Mouse (Mus musculus) urinary bladder, adult 2 months (tissue): Measurements from ENCODE around the gene Nxph3. TPM values are rescaled to one million over a fixed set of nuclear protein-coding genes. Genes with fewer than 3 reads are reported as not detected.

Experiments
- DNase-seq: peaks from one replicate; pipeline ENCODE4 v3.0.0; 2022; ENCODE audit warnings: low spot score
- polyA plus RNA-seq: library from polyadenylated mRNA; depleted of rRNA; stranded (reverse); fragments of >200 nt; gene quantifications from 2 replicates; pipeline ENCODE4 v1.2.3, GENCODE M21; 2012; rRNA removed

Nxph3 gene
- polyA plus RNA-seq = 2.3 and 3.4 TPM in 2 replicates

- peak; percentile 76 for DNase-seq
Observed at GRCm38 (mm10) chr11:95514298-95514861, at the start of gene Nxph3. Nxph3 (minus strand) TSS chr11:95514570.

GRCm38 (mm10) chr11:95563849-95564248 lies 49.5 kb upstream of the Nxph3 start:
- no peak for DNase-seq

GRCm38 (mm10) chr11:95560773-95561172 lies 46.4 kb upstream of the Nxph3 start:
- DNase-seq = no peak

- no peak for DNase-seq
Observed at GRCm38 (mm10) chr11:95559761-95560160, 45.4 kb upstream of the Nxph3 start.

- DNase-seq = no peak
Observed at GRCm38 (mm10) chr11:95557719-95558118, 43.3 kb upstream of the Nxph3 start.

GRCm38 (mm10) chr11:95557032-95557431 lies 42.7 kb upstream of the Nxph3 start:
- DNase-seq = no peak

GRCm38 (mm10) chr11:95555279-95555678 lies 40.9 kb upstream of the Nxph3 start:
- no peak for DNase-seq

- DNase-seq = no peak
Observed at GRCm38 (mm10) chr11:95550301-95551021, 36.1 kb upstream of the Nxph3 start.

- no peak for DNase-seq
Observed at GRCm38 (mm10) chr11:95546021-95546782, 31.8 kb upstream of the Nxph3 start.

GRCm38 (mm10) chr11:95544546-95545327 lies 30.4 kb upstream of the Nxph3 start:
- no peak for DNase-seq

GRCm38 (mm10) chr11:95540637-95541385 lies 26.4 kb upstream of the Nxph3 start:
- no peak for DNase-seq

GRCm38 (mm10) chr11:95538378-95539104 lies 24.2 kb upstream of the Nxph3 start:
- no peak for DNase-seq

GRCm38 (mm10) chr11:95533484-95534160 lies 19.3 kb upstream of the Nxph3 start:
- peak; percentile 96 for DNase-seq

- no peak for DNase-seq
Observed at GRCm38 (mm10) chr11:95532353-95533072, 18.1 kb upstream of the Nxph3 start.

GRCm38 (mm10) chr11:95528231-95528630 lies 13.9 kb upstream of the Nxph3 start:
- DNase-seq = no peak

GRCm38 (mm10) chr11:95527307-95527706 lies 12.9 kb upstream of the Nxph3 start:
- DNase-seq = no peak

- DNase-seq = peak; percentile 62
Observed at GRCm38 (mm10) chr11:95521563-95521962, 7.2 kb upstream of the Nxph3 start.

- peak; percentile 75 for DNase-seq
Observed at GRCm38 (mm10) chr11:95520456-95521072, 6.2 kb upstream of the Nxph3 start.

- no peak for DNase-seq
Observed at GRCm38 (mm10) chr11:95519996-95520395, 5.6 kb upstream of the Nxph3 start.
